Mouse (Mus musculus) liver, embryonic 14.5 days (tissue): ENCODE data around the gene Cd244a. TPM values are rescaled to one million over a fixed set of nuclear protein-coding genes. Genes with fewer than 3 reads are reported as not detected.

Experiments used
- ATAC-seq: fragments of 200-750 bp; cut with Nextera tagmentation; 2 replicates; pipeline ENCODE4 v1.8.0; 2017; ENCODE audit warnings: moderate number of reproducible peaks, mild to moderate bottlenecking, moderate library complexity; ENCODE audit not compliant: insufficient read depth
- DNase-seq, 3 experiments: peaks; one replicate each; pipeline ENCODE4 v3.0.0-alpha.2; 2012 to 2013; ENCODE audit warnings: low read depth in 3 of 3, low spot score in 3 of 3
- H3K27ac ChIP-seq: fragments of 300-500 bp; sonication (generic); 2 replicates; pipeline ENCODE4 v1.5.1; 2014; ENCODE audit warnings: moderate library complexity, mild to moderate bottlenecking, control low read depth, inconsistent platforms
- H3K27me3 ChIP-seq: fragments of 300-500 bp; sonication (generic); 2 replicates; pipeline ENCODE4 v1.6.1; 2014; ENCODE audit warnings: mild to moderate bottlenecking, low read length, moderate library complexity; ENCODE audit not compliant: control insufficient read depth, insufficient read depth
- H3K36me3 ChIP-seq: fragments of 300-500 bp; sonication (generic); replicated peaks from 2 replicates; pipeline ENCODE4 v1.6.1; 2014; ENCODE audit warnings: low read depth; ENCODE audit not compliant: control insufficient read depth, insufficient read depth
- H3K4me1 ChIP-seq, 2 experiments: fragments of 200-500 bp in 1 of 2; fragments of 300-500 bp in 1 of 2; sonication (generic) in 1 of 2; replicated peaks; 2 replicates each; pipeline ENCODE4 v1.6.1; 2012 to 2014; ENCODE audit warnings: antibody characterized with exemption in 1 of 2, inconsistent platforms in 1 of 2, low read length in 1 of 2; ENCODE audit not compliant: control insufficient read depth in 2 of 2, insufficient read depth in 2 of 2
- H3K4me2 ChIP-seq: fragments of 300-500 bp; sonication (generic); 2 replicates; pipeline ENCODE4 v1.6.1; 2014; ENCODE audit warnings: low read depth, mild to moderate bottlenecking, control low read depth, moderate library complexity
- H3K4me3 ChIP-seq, 2 experiments: fragments of 200-500 bp in 1 of 2; fragments of 300-500 bp in 1 of 2; sonication (generic) in 1 of 2; 2 replicates each; pipeline ENCODE4 v1.5.1; 2012 to 2014; ENCODE audit warnings: low read depth in 2 of 2, low read length in 2 of 2, mild to moderate bottlenecking in 2 of 2, control low read depth in 1 of 2, inconsistent platforms in 1 of 2, moderate library complexity in 1 of 2; ENCODE audit not compliant: insufficient read depth in 1 of 2
- H3K9ac ChIP-seq: fragments of 300-500 bp; sonication (generic); replicated peaks from 2 replicates; pipeline ENCODE4 v1.6.1; 2014; ENCODE audit warnings: mild to moderate bottlenecking, control low read depth, moderate library complexity
- H3K9me3 ChIP-seq: fragments of 300-500 bp; sonication (generic); 2 replicates; pipeline ENCODE4 v1.6.1; 2016; ENCODE audit warnings: low read length, mixed read lengths; ENCODE audit not compliant: control insufficient read depth
- CTCF ChIP-seq: IDR thresholded peaks from 2 replicates; pipeline ENCODE4 v1.5.1; 2016; ENCODE audit warnings: antibody characterized with exemption, low read depth, control low read depth
- EP300 ChIP-seq: IDR thresholded peaks from 2 replicates; pipeline ENCODE4 v1.6.1; 2016; ENCODE audit warnings: antibody characterized with exemption, low read depth
- WGBS: fragments of 180-500 bp; shearing (Covaris S2); extraction: QIAGEN DNeasy Blood & Tissue Kit; methylation state at CpG from one replicate; pipeline ENCODE4 v1.1.7; 2014; ENCODE audit not compliant: insufficient replicate concordance; 5-methylcytosine and 5-hydroxymethylcytosine counted together
- polyA plus RNA-seq, 2 experiments: library from polyadenylated mRNA; depleted of rRNA in 1 of 2; stranded (reverse) in 1 of 2; unstranded in 1 of 2; fragments of >200 nt; fragmentation: Nextera tagmentation in 1 of 2; extraction: Ambion mirVana in 1 of 2; gene quantifications; 2 replicates each; pipeline versions ENCODE4 v1.2.1 to v1.2.3; 2012 to 2014

Cd244a gene
- polyA plus RNA-seq, 2 experiments = 0.12 to 0.22 TPM

GRCm38 (mm10) chr1:171604686-171605085 lies 45.7 kb downstream of the Cd244a start:
- no peak overlapping the region for H3K27ac ChIP-seq
- H3K27me3 ChIP-seq = no peaks in the 10 kb centered on the region
- no peaks in the 10 kb centered on the region for H3K36me3 ChIP-seq
- 50% methylated on average over 3 of the region's 3 CpGs for WGBS
- H3K9ac ChIP-seq = no peak overlapping the region
- no peak overlapping the region for H3K4me2 ChIP-seq
- no peak for ATAC-seq
- TF ChIP-seq EP300 (no peak), CTCF (no peak)
- H3K4me3 ChIP-seq = no peak overlapping the region
- no peaks in the 10 kb centered on the region for H3K4me1 ChIP-seq
- DNase-seq = no peak
- no peaks in the 10 kb centered on the region for H3K9me3 ChIP-seq

- 52% methylated on average over 3 of the region's 3 CpGs for WGBS
- H3K27ac ChIP-seq = no peak overlapping the region
Observed at GRCm38 (mm10) chr1:171606656-171607055, 47.7 kb downstream of the Cd244a start.

GRCm38 (mm10) chr1:171607176-171607575 lies 48.2 kb downstream of the Cd244a start, which contains the start of gene Ly9:
Gene Ly9 (minus strand): TSS chr1:171607410.
- H3K9ac ChIP-seq = no peak within 1 kb of the TSS
- TF ChIP-seq EP300 (no peak), CTCF (no peak)
- no peaks in the 10 kb centered on the region for H3K36me3 ChIP-seq
- H3K4me3 ChIP-seq = no peak within 1 kb of the TSS; a peak in 1 of 4 replicates
- no peak within 1 kb of the TSS for H3K27ac ChIP-seq
- 19% methylated on average over 9 of the region's 9 CpGs for WGBS
- peak within 1 kb of the TSS; percentile 29; the same call in 1 of the 2 replicates for H3K4me2 ChIP-seq
- ATAC-seq (no peak), DNase-seq (no peak)
- no peaks in the 10 kb centered on the region for H3K27me3 ChIP-seq
- H3K4me1 ChIP-seq = no peaks in the 10 kb centered on the region
- no peaks in the 10 kb centered on the region for H3K9me3 ChIP-seq

More at GRCm38 (mm10) chr1:171606656-171607055, 47.7 kb downstream of the Cd244a start:
- no peak for TF ChIP-seq EP300
- TF ChIP-seq CTCF = no peak
- Histone ChIP-seq H3K36me3 (no peaks in the 10 kb centered on the region), H3K4me3 (no peak overlapping the region), H3K9me3 (no peaks in the 10 kb centered on the region), H3K27me3 (no peaks in the 10 kb centered on the region), H3K4me1 (no peaks in the 10 kb centered on the region), H3K4me2 (peak overlapping the region; percentile 29; the same call in 1 of the 2 replicates), H3K9ac (no peak overlapping the region)
- no peak for ATAC-seq
- no peak for DNase-seq

GRCm38 (mm10) chr1:171610026-171610425 lies 51.0 kb downstream of the Cd244a start:
- Histone ChIP-seq H3K9me3 (no peaks in the 10 kb centered on the region), H3K36me3 (no peaks in the 10 kb centered on the region), H3K9ac (no peak overlapping the region), H3K27me3 (no peaks in the 10 kb centered on the region), H3K27ac (no peak overlapping the region), H3K4me2 (no peak overlapping the region), H3K4me3 (no peak overlapping the region), H3K4me1 (no peaks in the 10 kb centered on the region)
- DNase-seq (no peak), ATAC-seq (no peak)
- 60% methylated on average over 2 of the region's 2 CpGs for WGBS
- TF ChIP-seq EP300 = no peak
- TF ChIP-seq CTCF = peak; percentile 72

- no peak overlapping the region for H3K9ac ChIP-seq
- H3K4me3 ChIP-seq = no peak overlapping the region
- no peaks in the 10 kb centered on the region for H3K4me1 ChIP-seq
- no peak overlapping the region for H3K4me2 ChIP-seq
- ATAC-seq (no peak), DNase-seq (no peak)
- H3K36me3 ChIP-seq = no peaks in the 10 kb centered on the region
- 27% methylated on average over 1 of the region's 1 CpGs for WGBS
- no peak overlapping the region for H3K27ac ChIP-seq
- H3K27me3 ChIP-seq = no peaks in the 10 kb centered on the region
- H3K9me3 ChIP-seq = no peaks in the 10 kb centered on the region
- TF ChIP-seq CTCF (peak; percentile 35; the same call in 1 of the 2 replicates), EP300 (no peak)
Observed at GRCm38 (mm10) chr1:171610781-171611180, 51.8 kb downstream of the Cd244a start.
